In the genomic region with DNA sequence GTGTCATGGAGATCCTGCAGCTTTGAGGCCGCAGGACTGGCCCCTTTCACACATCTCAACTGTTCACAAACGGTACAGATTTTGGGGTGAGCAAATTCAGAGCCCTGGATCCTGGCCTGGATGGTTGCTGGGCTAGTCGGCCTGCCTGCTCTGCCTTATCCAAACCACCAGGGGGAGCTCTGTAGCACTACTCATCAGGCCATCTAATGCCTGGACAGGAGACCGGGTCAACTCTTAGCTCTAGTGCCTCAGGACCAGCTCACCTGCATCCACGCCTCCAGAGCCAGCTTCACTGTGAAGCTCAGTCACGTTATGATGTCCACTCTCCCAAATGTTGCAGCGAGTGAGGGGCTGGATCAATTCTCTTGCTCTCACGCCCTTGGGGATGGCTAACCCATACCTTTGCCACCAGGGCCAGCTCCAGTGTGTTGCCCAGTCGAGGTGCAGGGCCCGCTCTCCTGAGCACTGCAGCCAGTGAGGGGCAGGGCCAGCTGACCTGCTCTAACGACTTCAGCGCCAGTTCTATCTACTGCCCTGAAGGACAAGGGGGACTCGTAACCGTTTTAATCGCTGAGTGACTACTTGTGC, we compare ENCODE assay signal across 8 mouse cellular contexts.
DNase-seq lines count a peak whose midpoint lies in the region; ATAC-seq and TF ChIP-seq lines count a peak whose summit lies in the region.

No protein-coding gene starts in this region.

- 60% methylated on average over 15 of the region's 15 CpGs for WGBS in kidney, adult 2 months
- 52% methylated on average over 15 of the region's 15 CpGs for WGBS in limb, embryonic 14.5 days

- ATAC-seq in limb, embryonic 14.5 days (ENCODE audit: low FRiP score, low read depth): no peak

- H3K27me3 ChIP-seq in kidney, adult 2 months (replicated peaks; ENCODE audit: control insufficient read depth, insufficient read depth, low read length): no peaks in the 10 kb centered on the region
- H3K27me3 ChIP-seq in limb, embryonic 14.5 days (ENCODE audit: control insufficient read depth, insufficient read depth, low read length): no peaks in the 10 kb centered on the region

- TF ChIP-seq POLR2A in kidney, adult 2 months (IDR thresholded peaks at IDR 0.05; ENCODE audit: low read depth, low read length): no peak
- no peak for TF ChIP-seq POLR2A in limb, embryonic 14.5 days (IDR thresholded peaks at IDR 0.05; ENCODE audit: borderline replicate concordance, extremely low read depth, insufficient read depth, insufficient read length)

- H3K9me3 ChIP-seq in limb, embryonic 14.5 days (ENCODE audit: control insufficient read depth, low read length): no peaks in the 10 kb centered on the region

- no peak overlapping the region for H3K4me2 ChIP-seq in limb, embryonic 14.5 days (replicated peaks; ENCODE audit: low read depth, low read length, severe bottlenecking)

- no peaks in the 10 kb centered on the region for H3K4me1 ChIP-seq in kidney, adult 2 months (ENCODE audit: control insufficient read depth, insufficient read depth, low read length)
- H3K4me1 ChIP-seq in limb, embryonic 14.5 days (ENCODE audit: control insufficient read depth, insufficient read depth, low read length): no peaks in the 10 kb centered on the region

- H3K4me3 ChIP-seq in gastrocnemius, adult 2 months: no peak overlapping the region
- no peak overlapping the region for H3K4me3 ChIP-seq in kidney, adult 2 months (ENCODE audit: insufficient read depth, low read depth, low read length)
- H3K4me3 ChIP-seq in limb, embryonic 14.5 days (replicated peaks; ENCODE audit: low read length): no peak overlapping the region

- H3K9ac ChIP-seq in limb, embryonic 14.5 days (ENCODE audit: low read depth, low read length, severe bottlenecking): no peak overlapping the region

- peak; percentile 10 for DNase-seq in A20 (ENCODE audit: low read depth, low spot score)
- DNase-seq in ZHBTc4 (ENCODE audit: low read depth, low spot score): peak; percentile 60
- DNase-seq in cerebellum, postnatal 36 days: peak; percentile 63 to 64
- peak; percentile 44 for DNase-seq in gastrocnemius, adult 2 months
- DNase-seq in kidney, adult 2 months: peak; percentile 48
- peak; percentile 54 for DNase-seq in limb, embryonic 14.5 days (ENCODE audit: low spot score)
- DNase-seq in natural killer cell, adult 2 months (ENCODE audit: low spot score in 2 of 2): peak; percentile 39 to 44
- DNase-seq in testis, postnatal 14 days (ENCODE audit: low spot score): peak; percentile 65

- intact Hi-C loops in gastrocnemius, adult 2 months (cut with DNase I): no loop called here

- peak; percentile 86 for TF ChIP-seq CTCF in gastrocnemius, adult 2 months (IDR thresholded peaks at IDR 0.05)
- TF ChIP-seq CTCF in kidney, adult 2 months (conservative IDR thresholded peaks at IDR 0.05; ENCODE audit: insufficient read depth, insufficient read length, low read depth, low read length): peak; percentile 84

- no peaks in the 10 kb centered on the region for H3K36me3 ChIP-seq in kidney, adult 2 months (ENCODE audit: control insufficient read depth, insufficient read depth, low read length)
- no peaks in the 10 kb centered on the region for H3K36me3 ChIP-seq in limb, embryonic 14.5 days (ENCODE audit: control insufficient read depth, insufficient read depth, low read length)

- H3K27ac ChIP-seq in gastrocnemius, adult 2 months: no peak overlapping the region
- H3K27ac ChIP-seq in kidney, adult 2 months (ENCODE audit: insufficient read depth, low read depth, low read length): no peak overlapping the region
- no peak overlapping the region for H3K27ac ChIP-seq in limb, embryonic 14.5 days (replicated peaks; ENCODE audit: low read depth, low read length)

Comparison
In these comparisons a context has a peak if more than half of its experiments do, and no peak if none do; other contexts are left out.
1. DNase-seq: peak in every context shown above with its lines; median percentile 65 in testis, postnatal 14 days; 64 in cerebellum, postnatal 36 days; 60 in ZHBTc4; 54 in limb, embryonic 14.5 days; 48 in kidney, adult 2 months; 44 in gastrocnemius, adult 2 months; 42 in natural killer cell, adult 2 months; 10 in A20.